Mouse (Mus musculus): ENCODE measurements around the gene Arfgef2. TPM values are rescaled to one million over a fixed set of nuclear protein-coding genes. Genes with fewer than 3 reads are reported as not detected.

The Arfgef2 gene
- polyA plus RNA-seq, 1 experiment from 2014 or later: 6.2 TPM

GRCm38 (mm10) chr2:166945456-166945855 lies 140.1 kb downstream of the Arfgef2 start:
- Histone ChIP-seq H3K9me3 (ENCODE audit: control insufficient read depth, low read depth, low read length) (no peaks in the 10 kb centered on the region), H3K4me2 (replicated peaks; ENCODE audit: low read depth, low read length) (no peak overlapping the region), H3K4me3 (ENCODE audit: low read depth, low read length) (no peak overlapping the region), H3K9ac (replicated peaks; ENCODE audit: low read depth, low read length) (no peak overlapping the region), H3K36me3 (ENCODE audit: control insufficient read depth, insufficient read depth, low read length) (peaks cover 78% of the 10 kb centered on the region), H3K27ac (ENCODE audit: low read length) (no peak overlapping the region), H3K4me1 (ENCODE audit: control insufficient read depth, insufficient read depth, low read length) (no peaks in the 10 kb centered on the region), H3K27me3 (ENCODE audit: control insufficient read depth, insufficient read depth, low read length) (no peaks in the 10 kb centered on the region)
- no peak for ATAC-seq (ENCODE audit: insufficient number of reproducible peaks, insufficient read depth, low FRiP score, low read depth)
- whole genome bisulfite sequencing: 50% methylated on average over 4 of the region's 4 CpGs

Other genes starting within 250 kb of the Arfgef2 start
- gene Prex1, start 91.8 kb upstream of the Arfgef2 start, polyA plus RNA-seq (2014; fragmentation: Nextera tagmentation; extraction: Ambion mirVana): 9.1 and 10.4 TPM in 2 replicates
- 5.7 and 7.9 TPM in 2 replicates for gene Trp53rkb, start 13.1 kb upstream of the Arfgef2 start, polyA plus RNA-seq (2014; fragmentation: Nextera tagmentation; extraction: Ambion mirVana)
- gene Cse1l, start 100.5 kb downstream of the Arfgef2 start, polyA plus RNA-seq (2014; fragmentation: Nextera tagmentation; extraction: Ambion mirVana): 139 TPM in 2 replicates
- 81.9 and 82.3 TPM in 2 replicates for gene Stau1, start 190.7 kb downstream of the Arfgef2 start, polyA plus RNA-seq (2014; fragmentation: Nextera tagmentation; extraction: Ambion mirVana)
- 38.2 and 45.3 TPM in 2 replicates for gene Ddx27, start 209.6 kb downstream of the Arfgef2 start, polyA plus RNA-seq (2014; fragmentation: Nextera tagmentation; extraction: Ambion mirVana)

Measured in stomach, embryonic 14.5 days (tissue).